Mouse (Mus musculus) lung, embryonic 16.5 days (tissue): ENCODE results near the gene Ppfia4. TPM values are rescaled to one million over a fixed set of nuclear protein-coding genes. Genes with fewer than 3 reads are reported as not detected.
A peak's percentile ranks its signal among the peaks of the same experiment; 100 is the strongest.

ENCODE experiments used
- ATAC-seq: fragments of 200-750 bp; cut with Nextera tagmentation; 2 replicates; pipeline ENCODE4 v1.8.0; 2017; ENCODE audit warnings: low read depth, mild to moderate bottlenecking, moderate library complexity
- H3K27ac ChIP-seq: fragments of 300-500 bp; sonication (generic); 2 replicates; pipeline ENCODE4 v1.5.1; 2014; ENCODE audit warnings: mild to moderate bottlenecking, control low read depth, low read length
- H3K27me3 ChIP-seq: fragments of 300-500 bp; sonication (generic); 2 replicates; pipeline ENCODE4 v1.6.1; 2014; ENCODE audit warnings: low read depth, low read length, mixed read lengths; ENCODE audit not compliant: control insufficient read depth, insufficient read depth
- H3K36me3 ChIP-seq: fragments of 300-500 bp; sonication (generic); 2 replicates; pipeline ENCODE4 v1.6.1; 2014; ENCODE audit warnings: low read length; ENCODE audit not compliant: control insufficient read depth, insufficient read depth
- H3K4me1 ChIP-seq: fragments of 300-500 bp; sonication (generic); replicated peaks from 2 replicates; pipeline ENCODE4 v1.6.1; 2014; ENCODE audit warnings: low read length, mixed read lengths; ENCODE audit not compliant: control insufficient read depth, insufficient read depth
- H3K4me2 ChIP-seq: fragments of 300-500 bp; sonication (generic); 2 replicates; pipeline ENCODE4 v1.6.1; 2014; ENCODE audit warnings: low read depth, low read length, control low read depth
- H3K4me3 ChIP-seq: fragments of 300-500 bp; sonication (generic); 2 replicates; pipeline ENCODE4 v1.5.1; 2014; ENCODE audit warnings: mild to moderate bottlenecking, low read length, control low read depth
- H3K9ac ChIP-seq: fragments of 300-500 bp; sonication (generic); 2 replicates; pipeline ENCODE4 v1.6.1; 2014; ENCODE audit warnings: low read length, control low read depth
- H3K9me3 ChIP-seq: fragments of 300-500 bp; sonication (generic); 2 replicates; pipeline ENCODE4 v1.6.1; 2016; ENCODE audit warnings: low read length; ENCODE audit not compliant: control insufficient read depth
- WGBS: fragments of 180-500 bp; shearing (Covaris S2); extraction: QIAGEN DNeasy Blood & Tissue Kit; methylation state at CpG from one replicate; pipeline ENCODE4 v1.1.7; 2014; 5-methylcytosine and 5-hydroxymethylcytosine counted together
- polyA plus RNA-seq: library from polyadenylated mRNA; unstranded; fragments of >200 nt; fragmentation: Nextera tagmentation; extraction: Ambion mirVana; gene quantifications from 2 replicates; pipeline ENCODE4 v1.2.1, GENCODE M21; 2015

The Ppfia4 gene
- 2.9 and 3.9 TPM in 2 replicates for polyA plus RNA-seq

- Histone ChIP-seq H3K4me2 (peak within 1 kb of the TSS; percentile 37; the same call in 1 of the 2 replicates), H3K36me3 (no peaks in the 10 kb centered on the region), H3K27me3 (no peaks in the 10 kb centered on the region), H3K4me1 (peaks cover 12% of the 10 kb centered on the region), H3K4me3 (no peak within 1 kb of the TSS), H3K9ac (no peak within 1 kb of the TSS), H3K9me3 (no peaks in the 10 kb centered on the region), H3K27ac (no peak within 1 kb of the TSS)
- ATAC-seq, result peak; percentile 84
- WGBS, result 27% methylated on average over 13 of the region's 13 CpGs
Measured at GRCm38 (mm10) chr1:134332770-134333271, at the start of gene Ppfia4. Ppfia4 (minus strand) TSS chr1:134332928.

GRCm38 (mm10) chr1:134381795-134382625, 49.3 kb upstream of the Ppfia4 start:
- Histone ChIP-seq H3K4me1 (peaks cover 10% of the 10 kb centered on the region), H3K27me3 (no peaks in the 10 kb centered on the region), H3K36me3 (no peaks in the 10 kb centered on the region), H3K9ac (peak overlapping the region; percentile 42), H3K9me3 (no peaks in the 10 kb centered on the region), H3K27ac (no peak overlapping the region), H3K4me2 (peak overlapping the region; percentile 60), H3K4me3 (peak overlapping the region; percentile 40)
- WGBS, result 3% methylated on average over 19 of the region's 19 CpGs
- no peak; the same call in 1 of the 2 replicates for ATAC-seq

DNA sequence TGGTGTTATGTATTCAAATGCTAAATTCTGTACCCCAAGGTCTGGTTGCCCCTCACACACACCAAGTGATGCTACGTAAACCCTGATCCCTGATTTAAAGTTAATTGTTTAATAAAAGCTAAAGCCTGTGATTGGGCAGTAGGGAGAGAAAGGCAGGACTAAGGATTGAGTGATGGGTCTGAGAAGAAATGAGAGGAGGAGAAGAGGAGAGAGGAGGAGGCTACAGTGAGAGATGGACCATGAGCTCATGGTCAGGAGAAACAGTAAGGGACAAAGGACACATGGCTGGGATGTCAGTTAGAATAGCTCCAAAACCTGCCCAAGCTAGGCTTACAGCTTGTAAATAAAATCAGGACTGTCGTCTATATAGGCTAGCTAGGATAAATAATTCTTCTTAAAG, 48.3 kb upstream of the Ppfia4 start:
- no peak overlapping the region for H3K27ac ChIP-seq
- no peak for ATAC-seq
- H3K9ac ChIP-seq, result 0 out of 2 replicates have a peak overlapping the region, but pooled peaks have one; percentile 42
- H3K4me1 ChIP-seq, result peaks cover 10% of the 10 kb centered on the region
- H3K9me3 ChIP-seq, result no peaks in the 10 kb centered on the region
- no peaks in the 10 kb centered on the region for H3K36me3 ChIP-seq
- WGBS, result 57% methylated on average over 2 of the region's 2 CpGs
- H3K4me2 ChIP-seq, result no peak overlapping the region
- no peaks in the 10 kb centered on the region for H3K27me3 ChIP-seq
- H3K4me3 ChIP-seq, result no peak overlapping the region

- no peak overlapping the region for H3K4me2 ChIP-seq
- ATAC-seq, result no peak
- no peak overlapping the region for H3K9ac ChIP-seq
- no peak overlapping the region for H3K27ac ChIP-seq
- 56% methylated on average over 2 of the region's 2 CpGs for WGBS
- H3K4me1 ChIP-seq, result no peaks in the 10 kb centered on the region
- H3K9me3 ChIP-seq, result peaks cover 3% of the 10 kb centered on the region; the same call in 1 of the 2 replicates
- H3K27me3 ChIP-seq, result no peaks in the 10 kb centered on the region
- H3K4me3 ChIP-seq, result no peak overlapping the region
- H3K36me3 ChIP-seq, result no peaks in the 10 kb centered on the region
Measured at GRCm38 (mm10) chr1:134374124-134374523, 41.4 kb upstream of the Ppfia4 start.

DNA sequence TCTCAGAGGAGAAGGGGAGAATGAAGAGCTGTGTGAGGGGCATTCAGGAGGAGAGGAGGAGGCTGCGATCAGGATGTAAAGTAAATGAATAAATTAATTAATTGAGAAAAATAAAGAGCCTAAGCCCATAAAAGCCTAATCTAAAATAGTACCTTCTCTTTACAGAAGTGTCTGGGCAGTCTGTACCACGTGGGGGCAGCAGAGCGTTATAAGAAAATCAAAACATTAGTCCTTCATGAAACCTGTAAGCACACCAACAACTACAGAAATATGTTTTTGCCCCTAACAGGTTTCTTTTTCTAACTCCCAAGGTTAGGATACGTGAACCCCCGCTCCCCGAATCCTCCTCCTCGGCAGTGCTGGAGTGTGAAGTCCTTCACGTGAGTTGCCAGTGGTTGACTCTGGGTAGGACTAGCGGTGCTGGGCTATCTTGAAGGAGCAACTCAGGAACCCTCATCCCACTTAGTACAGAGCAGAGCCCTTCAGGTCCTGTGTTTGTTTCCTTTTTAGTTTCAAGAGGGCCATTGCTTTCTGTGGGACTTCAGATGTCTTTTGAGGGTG, 36.1 kb upstream of the Ppfia4 start:
- Histone ChIP-seq H3K9ac (no peak overlapping the region), H3K4me2 (no peak overlapping the region), H3K4me1 (no peaks in the 10 kb centered on the region), H3K36me3 (no peaks in the 10 kb centered on the region), H3K27ac (no peak overlapping the region), H3K4me3 (no peak overlapping the region), H3K27me3 (no peaks in the 10 kb centered on the region), H3K9me3 (peaks cover 3% of the 10 kb centered on the region; the same call in 1 of the 2 replicates)
- ATAC-seq, result peak; percentile 28; the same call in 1 of the 2 replicates
- 41% methylated on average over 9 of the region's 9 CpGs for WGBS

- WGBS, result 50% methylated on average over 5 of the region's 5 CpGs
- H3K4me1 ChIP-seq, result peaks cover 8% of the 10 kb centered on the region; the same call in 1 of the 2 replicates
- H3K9ac ChIP-seq, result no peak overlapping the region
- no peak overlapping the region for H3K4me3 ChIP-seq
- peaks cover under 1% of the 10 kb centered on the region; the same call in 1 of the 2 replicates for H3K9me3 ChIP-seq
- no peak for ATAC-seq
- H3K27me3 ChIP-seq, result no peaks in the 10 kb centered on the region
- H3K36me3 ChIP-seq, result no peaks in the 10 kb centered on the region
- no peak overlapping the region for H3K27ac ChIP-seq
- no peak overlapping the region for H3K4me2 ChIP-seq
Measured at GRCm38 (mm10) chr1:134365491-134365890, 32.8 kb upstream of the Ppfia4 start.

- Histone ChIP-seq H3K36me3 (peaks cover 8% of the 10 kb centered on the region), H3K9ac (no peak overlapping the region), H3K27ac (no peak overlapping the region), H3K9me3 (no peaks in the 10 kb centered on the region), H3K4me1 (peaks cover 10% of the 10 kb centered on the region; the same call in 1 of the 2 replicates), H3K4me3 (no peak overlapping the region), H3K27me3 (no peaks in the 10 kb centered on the region), H3K4me2 (no peak overlapping the region)
- no peak for ATAC-seq
- WGBS, result 69% methylated on average over 4 of the region's 4 CpGs
Measured at GRCm38 (mm10) chr1:134363194-134363593, 30.5 kb upstream of the Ppfia4 start.

- peak within 1 kb of the TSS; percentile 95 for H3K9ac ChIP-seq
- H3K27ac ChIP-seq, result peak within 1 kb of the TSS; percentile 73
Measured at GRCm38 (mm10) chr1:134361857-134362212, 29.1 kb upstream of the Ppfia4 start, which contains the start of gene Tmem183a. Tmem183a (minus strand) TSS chr1:134361979.

More at GRCm38 (mm10) chr1:134361857-134362212, 29.1 kb upstream of the Ppfia4 start, which contains the start of gene Tmem183a:
- Histone ChIP-seq H3K36me3 (peaks cover 14% of the 10 kb centered on the region), H3K27me3 (no peaks in the 10 kb centered on the region), H3K9me3 (no peaks in the 10 kb centered on the region), H3K4me3 (peak within 1 kb of the TSS; percentile 95), H3K4me2 (peak within 1 kb of the TSS; percentile 90), H3K4me1 (peaks cover 10% of the 10 kb centered on the region; the same call in 1 of the 2 replicates)
- under 1% methylated on average over 36 of the region's 38 CpGs for WGBS
- peak; percentile 99 for ATAC-seq
